Mouse (Mus musculus): Measurements from ENCODE around the gene Tepsin. TPM values are rescaled to one million over a fixed set of nuclear protein-coding genes. Genes with fewer than 3 reads are reported as not detected.
A peak's percentile ranks its signal among the peaks of the same experiment; 100 is the strongest.

Gene Tepsin
- total RNA-seq (2021) = 1 to 10 TPM; 5.1 to 6.6 TPM
- long read RNA-seq, experiment 1, partial matches to known transcripts = 0 of 6 reads
- long read RNA-seq, experiment 1, other reads (novel, unspliced or antisense) = 2 of 6 reads
- long read RNA-seq, experiment 2, partial matches to known transcripts = 1 of 3 reads
- long read RNA-seq, experiment 2, other reads (novel, unspliced or antisense) = 1 of 3 reads

- intact Hi-C loops (cut with DNase I; ENCODE audit: low total_unique reads) = no loop called here
- DNase-seq = peak; percentile 95
These were observed at the start of gene Tepsin, which contains the start of gene Ndufaf8 for GRCm38 (mm10) chr11:120098588-120099511. Gene Tepsin, minus strand, starts transcription at chr11:120098731. Gene Ndufaf8, plus strand, starts transcription at chr11:120098928.

GRCm38 (mm10) chr11:120143708-120144497 is 45.4 kb upstream of the Tepsin start:
- intact Hi-C loops (cut with DNase I; ENCODE audit: low total_unique reads) = no loop called here
- no peak for DNase-seq

DNA sequence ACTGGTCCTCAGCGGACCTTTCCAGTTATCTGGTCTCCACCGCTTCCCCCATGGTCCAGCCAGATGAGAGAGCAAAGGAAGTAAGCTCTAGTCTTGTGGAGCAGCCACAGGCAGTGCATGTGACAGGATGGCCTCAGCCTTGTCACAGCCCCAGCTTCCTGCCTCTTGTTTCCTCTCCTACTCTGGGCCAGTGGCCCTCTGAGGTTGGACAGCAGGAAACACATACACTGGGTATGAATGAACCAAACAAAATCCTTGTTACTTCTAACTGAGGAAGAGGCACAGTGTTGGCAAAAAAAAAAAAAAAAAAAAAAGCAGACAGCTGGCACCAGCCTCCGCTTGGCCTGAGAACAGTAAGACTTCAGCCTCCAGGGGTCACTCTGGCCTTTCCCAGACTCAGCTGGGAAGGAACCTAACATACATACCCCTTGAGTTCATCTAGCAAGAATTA is 44.1 kb upstream of the Tepsin start:
- DNase-seq = peak; percentile 57
- intact Hi-C loops (cut with DNase I; ENCODE audit: low total_unique reads) = no loop called here

- DNase-seq = no peak
These were observed 41.7 kb upstream of the Tepsin start for GRCm38 (mm10) chr11:120140255-120140654.

DNA sequence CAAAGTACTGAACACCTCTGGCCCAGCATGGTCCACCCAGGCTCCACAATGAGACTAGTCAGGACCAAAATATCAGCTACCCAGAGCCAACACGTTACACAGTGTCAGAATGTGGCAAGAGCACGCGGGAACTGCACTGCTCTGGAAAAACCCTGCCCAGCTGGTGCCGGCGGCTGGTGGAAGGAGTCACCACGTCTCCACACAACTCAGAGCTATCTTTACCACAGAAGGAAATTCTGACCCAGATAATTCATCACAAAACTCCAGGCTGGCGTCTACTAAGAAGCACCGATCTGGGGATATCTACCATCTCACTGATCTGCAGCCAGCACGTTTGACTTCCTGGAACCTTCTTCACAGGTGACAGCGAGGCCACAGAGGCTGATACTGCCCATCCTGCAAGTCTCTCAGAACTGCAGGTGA is 40.8 kb upstream of the Tepsin start:
- no peak for DNase-seq

More at GRCm38 (mm10) chr11:120140255-120140654, 41.7 kb upstream of the Tepsin start:
- intact Hi-C loops (cut with DNase I; ENCODE audit: low total_unique reads) = no loop called here

GRCm38 (mm10) chr11:120137625-120138004 is 39.1 kb upstream of the Tepsin start:
- intact Hi-C loops (cut with DNase I; ENCODE audit: low total_unique reads) = no loop called here

More for the DNA sequence above, 40.8 kb upstream of the Tepsin start:
- intact Hi-C loops (cut with DNase I; ENCODE audit: low total_unique reads) = no loop called here

GRCm38 (mm10) chr11:120136796-120137624 is 38.5 kb upstream of the Tepsin start:
- intact Hi-C loops (cut with DNase I; ENCODE audit: low total_unique reads) = no loop called here
- no peak for DNase-seq

More at GRCm38 (mm10) chr11:120137625-120138004, 39.1 kb upstream of the Tepsin start:
- DNase-seq = no peak

- intact Hi-C loops (cut with DNase I; ENCODE audit: low total_unique reads) = no loop called here
- DNase-seq = no peak
These were observed 37.7 kb upstream of the Tepsin start for GRCm38 (mm10) chr11:120136195-120136594.

- DNase-seq = no peak
- intact Hi-C loops (cut with DNase I; ENCODE audit: low total_unique reads) = no loop called here
These were observed 36.5 kb upstream of the Tepsin start for GRCm38 (mm10) chr11:120134847-120135530.

- intact Hi-C loops (cut with DNase I; ENCODE audit: low total_unique reads) = no loop called here
- DNase-seq = no peak
These were observed 35.6 kb upstream of the Tepsin start for GRCm38 (mm10) chr11:120134148-120134547.

DNA sequence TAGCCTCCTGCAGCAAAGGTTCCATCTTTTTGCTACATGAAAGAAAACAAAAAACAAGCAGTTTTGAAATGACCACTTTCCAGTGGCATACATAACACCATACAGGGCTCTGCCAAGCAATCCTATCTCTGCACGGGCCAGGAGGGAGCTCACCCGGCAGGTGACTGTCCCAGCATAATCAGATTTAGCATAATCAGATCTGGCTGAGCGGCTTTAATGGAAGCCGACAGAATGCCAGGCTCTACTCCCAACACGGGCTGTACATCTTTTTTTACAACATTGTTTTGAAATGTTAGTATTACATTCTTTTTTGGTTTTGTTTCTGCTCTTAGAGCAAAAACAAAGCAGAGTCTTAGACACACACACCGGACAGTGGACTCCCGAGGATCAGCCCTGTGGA is 30.8 kb upstream of the Tepsin start:
- intact Hi-C loops (cut with DNase I; ENCODE audit: low total_unique reads) = no loop called here
- DNase-seq = no peak

GRCm38 (mm10) chr11:120126845-120127244 is 28.3 kb upstream of the Tepsin start:
- no peak for DNase-seq
- intact Hi-C loops (cut with DNase I; ENCODE audit: low total_unique reads) = no loop called here

DNA sequence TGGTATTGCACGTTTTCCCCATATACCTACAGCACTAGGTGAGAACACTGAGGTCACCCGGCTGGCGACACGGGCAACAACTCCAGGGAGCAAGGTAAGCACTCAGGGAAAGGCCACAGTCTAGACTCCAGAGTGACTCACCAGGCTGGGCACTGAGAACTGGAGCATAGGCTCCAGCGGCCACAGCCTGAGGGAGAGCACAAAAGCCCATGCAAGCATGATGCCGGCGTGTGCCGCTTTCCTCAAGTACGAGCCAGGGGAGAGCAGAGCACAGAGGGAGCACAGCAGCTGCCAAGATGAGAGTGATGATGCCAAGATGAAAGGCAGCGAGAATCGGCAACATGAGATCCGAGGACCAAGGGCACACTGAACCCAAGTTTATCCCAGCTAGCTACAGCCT is 23.6 kb upstream of the Tepsin start:
- no peak for DNase-seq
- intact Hi-C loops (cut with DNase I; ENCODE audit: low total_unique reads) = no loop called here

DNA sequence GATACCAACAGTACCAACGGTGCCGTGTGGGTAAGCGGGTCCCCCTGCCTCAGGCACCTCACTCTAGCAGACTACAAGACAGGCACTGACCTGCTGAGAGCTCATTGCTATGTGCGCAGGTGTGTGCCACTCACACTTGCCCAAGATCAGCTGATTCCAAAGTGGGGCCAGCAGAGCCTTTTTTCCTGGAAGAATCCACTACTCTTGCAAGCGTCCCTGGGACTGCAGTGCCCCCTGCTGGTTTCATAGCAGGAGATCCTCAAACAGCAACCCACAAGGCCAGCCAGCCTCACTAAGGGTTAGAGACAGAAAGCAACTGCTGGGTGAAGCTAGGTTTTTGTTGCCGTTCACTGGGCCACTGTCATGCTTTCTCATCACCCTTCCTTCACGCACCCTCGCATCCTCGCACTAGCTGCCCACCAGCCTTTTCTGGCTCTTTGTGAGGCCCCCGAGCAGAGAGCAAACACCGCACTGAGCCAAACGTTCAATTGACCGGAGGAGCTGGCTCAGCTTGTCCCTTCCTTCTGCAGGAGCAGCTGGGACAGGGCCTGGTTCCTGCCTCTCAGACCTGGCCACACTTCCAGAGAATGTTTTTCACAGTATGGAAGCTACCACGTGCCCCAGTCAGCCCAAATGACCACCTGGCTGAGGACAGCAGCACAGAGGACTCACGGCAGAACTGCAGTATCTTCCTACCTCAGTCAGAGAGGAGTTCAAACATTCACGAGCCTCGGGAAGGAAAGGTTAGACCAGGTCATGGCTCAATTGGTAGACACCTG is 22.3 kb upstream of the Tepsin start:
- DNase-seq = peak; percentile 60
- intact Hi-C loops (cut with DNase I; ENCODE audit: low total_unique reads) = no loop called here

GRCm38 (mm10) chr11:120119936-120120541 is 21.5 kb upstream of the Tepsin start:
- intact Hi-C loops (cut with DNase I; ENCODE audit: low total_unique reads) = no loop called here
- no peak for DNase-seq

- no peak for DNase-seq
- intact Hi-C loops (cut with DNase I; ENCODE audit: low total_unique reads) = no loop called here
These were observed 20.6 kb upstream of the Tepsin start for GRCm38 (mm10) chr11:120119108-120119507.

GRCm38 (mm10) chr11:120117626-120118025 is 19.1 kb upstream of the Tepsin start:
- intact Hi-C loops (cut with DNase I; ENCODE audit: low total_unique reads) = no loop called here
- DNase-seq = no peak

Measured in gastrocnemius, postnatal 14 days (tissue).